Mouse (Mus musculus) B cell, adult 62 days (primary cell): ENCODE measurements around the gene Mapk8. TPM values are rescaled to one million over a fixed set of nuclear protein-coding genes. Genes with fewer than 3 reads are reported as not detected.

ENCODE experiments used
- total RNA-seq: library from RNA; stranded (reverse); gene quantifications from 4 replicates; pipeline ENCODE4 v1.2.4, GENCODE M21; 2023

The Mapk8 gene
- total RNA-seq: 35.0 to 40.3 TPM (median 36.8 TPM) in 4 replicates

GRCm38 (mm10) chr14:33447027-33447569 lies at the start of gene Mapk8:
Gene Mapk8, minus strand, starts transcription at chr14:33447158.

GRCm38 (mm10) chr14:33471331-33471730 lies 24.4 kb upstream of the Mapk8 start, which contains the start of gene Frmpd2:
Gene Frmpd2, plus strand, starts transcription at chr14:33471696.

Other genes with a start within 250 kb of the Mapk8 start
- not detected in 4 replicates for gene Arhgap22, start 233.1 kb downstream of the Mapk8 start, total RNA-seq
- gene Frmpd2, start 24.5 kb upstream of the Mapk8 start, total RNA-seq: not detected in 4 replicates
- not detected in 4 replicates for gene Ptpn20, start 142.0 kb upstream of the Mapk8 start, total RNA-seq